Mouse (Mus musculus): ENCODE results near the gene Ms4a6d. TPM values are rescaled to one million over a fixed set of nuclear protein-coding genes. Genes with fewer than 3 reads are reported as not detected.
"Not testable (repeated sequence)": the region's sequence is repeated elsewhere in the genome, so short reads cannot be mapped to it uniquely, and the experiment has no call there.

Gene Ms4a6d
- polyA plus RNA-seq, 1 experiment, result 7.0 TPM

DNA sequence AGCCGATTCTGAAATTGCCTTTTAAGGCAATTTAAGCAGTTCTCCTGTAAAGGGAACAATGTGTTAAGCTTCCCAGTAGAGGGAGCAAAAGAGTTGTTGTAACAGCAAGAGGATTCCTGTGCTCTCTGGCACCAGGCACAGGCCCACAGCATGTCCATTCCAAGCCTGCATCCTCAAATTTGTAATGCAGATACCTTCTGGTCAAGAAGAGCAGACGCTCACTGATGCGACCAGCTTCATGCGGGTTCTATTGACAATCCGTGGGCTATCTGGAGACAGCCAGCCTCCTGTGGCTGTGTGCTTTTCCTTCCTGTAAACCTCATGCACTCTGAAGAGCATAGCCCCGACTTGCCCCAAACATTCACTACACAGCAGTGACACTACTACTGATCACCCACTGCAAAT is 6.9 kb upstream of the Ms4a6d start:
- Histone ChIP-seq H3K4me1 (ENCODE audit: control insufficient read depth, insufficient read depth, insufficient read length, low read length) (no peaks in the 10 kb centered on the region), H3K4me3 (ENCODE audit: insufficient read depth, low read depth, low read length) (no peak overlapping the region), H3K27ac (replicated peaks; ENCODE audit: low read depth, low read length) (no peak overlapping the region)

GRCm38 (mm10) chr19:11608172-11608571 is 3.5 kb upstream of the Ms4a6d start:
- Histone ChIP-seq H3K4me1 (ENCODE audit: control insufficient read depth, insufficient read depth, insufficient read length, low read length) (no peaks in the 10 kb centered on the region), H3K27ac (replicated peaks; ENCODE audit: low read depth, low read length) (no peak overlapping the region), H3K4me3 (ENCODE audit: insufficient read depth, low read depth, low read length) (no peak overlapping the region)

GRCm38 (mm10) chr19:11602026-11602425 is 2.6 kb downstream of the Ms4a6d start:
- no peaks in the 10 kb centered on the region for H3K4me1 ChIP-seq (ENCODE audit: control insufficient read depth, insufficient read depth, insufficient read length, low read length)
- no peak overlapping the region for H3K4me3 ChIP-seq (ENCODE audit: insufficient read depth, low read depth, low read length)
- no peak overlapping the region for H3K27ac ChIP-seq (replicated peaks; ENCODE audit: low read depth, low read length)

DNA sequence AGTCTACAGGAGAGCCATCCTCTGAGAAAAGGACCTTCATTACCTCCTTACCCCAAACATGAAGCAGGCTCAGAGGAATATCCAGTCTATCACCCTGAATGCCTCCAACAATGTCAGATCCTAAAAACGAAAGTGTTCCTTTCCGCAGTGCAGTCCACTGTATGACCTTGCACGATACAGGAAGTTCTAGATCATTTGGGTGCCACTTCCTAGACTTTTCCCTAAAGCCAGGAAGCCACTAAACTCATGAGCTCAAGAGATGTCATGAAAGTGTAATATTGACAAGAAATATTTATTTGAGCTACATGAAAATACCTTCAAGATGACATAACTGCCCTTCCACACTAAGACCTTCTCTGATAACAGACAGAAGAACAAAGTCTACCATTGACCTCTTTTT is 3.3 kb downstream of the Ms4a6d start:
- Histone ChIP-seq H3K27ac (replicated peaks; ENCODE audit: low read depth, low read length) (no peak overlapping the region), H3K4me3 (ENCODE audit: insufficient read depth, low read depth, low read length) (no peak overlapping the region), H3K4me1 (ENCODE audit: control insufficient read depth, insufficient read depth, insufficient read length, low read length) (no peaks in the 10 kb centered on the region)

GRCm38 (mm10) chr19:11589891-11590449 is 14.7 kb downstream of the Ms4a6d start:
- H3K27ac ChIP-seq (replicated peaks; ENCODE audit: low read depth, low read length), result no peak overlapping the region
- no peaks in the 10 kb centered on the region for H3K4me1 ChIP-seq (ENCODE audit: control insufficient read depth, insufficient read depth, insufficient read length, low read length)
- no peak overlapping the region for H3K4me3 ChIP-seq (ENCODE audit: insufficient read depth, low read depth, low read length)

- Histone ChIP-seq H3K4me1 (ENCODE audit: control insufficient read depth, insufficient read depth, insufficient read length, low read length) (no peaks in the 10 kb centered on the region), H3K4me3 (ENCODE audit: insufficient read depth, low read depth, low read length) (no peak overlapping the region), H3K27ac (replicated peaks; ENCODE audit: low read depth, low read length) (no peak overlapping the region)
Observed at GRCm38 (mm10) chr19:11589205-11589604, 15.4 kb downstream of the Ms4a6d start.

- Histone ChIP-seq H3K4me1 (ENCODE audit: control insufficient read depth, insufficient read depth, insufficient read length, low read length) (no peaks in the 10 kb centered on the region), H3K27ac (replicated peaks; ENCODE audit: low read depth, low read length) (no peak overlapping the region), H3K4me3 (ENCODE audit: insufficient read depth, low read depth, low read length) (no peak overlapping the region)
Observed at GRCm38 (mm10) chr19:11574965-11575364, 29.7 kb downstream of the Ms4a6d start.

DNA sequence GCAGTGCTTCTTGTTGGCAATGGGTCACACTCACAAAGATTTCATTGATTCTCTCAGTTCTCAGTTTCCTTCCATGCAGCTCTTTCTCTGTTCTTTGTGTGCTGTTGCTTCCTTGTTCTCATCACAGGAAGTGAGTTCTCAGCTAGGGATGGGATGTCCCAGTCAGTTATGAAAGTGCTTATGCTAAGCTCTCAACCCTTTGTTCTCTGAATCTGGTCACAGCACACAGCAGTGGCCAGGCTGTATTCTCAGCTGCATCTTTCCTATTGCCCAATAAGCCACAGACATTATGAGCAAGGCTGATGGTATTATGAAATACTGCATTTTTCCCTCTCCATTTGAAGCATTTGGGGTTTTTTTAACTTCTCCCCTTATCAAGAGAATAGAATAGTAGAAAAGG is 45.1 kb downstream of the Ms4a6d start:
- H3K27ac ChIP-seq (replicated peaks; ENCODE audit: low read depth, low read length); H3K4me1 ChIP-seq (ENCODE audit: control insufficient read depth, insufficient read depth, insufficient read length, low read length); H3K4me3 ChIP-seq (ENCODE audit: insufficient read depth, low read depth, low read length): not testable (repeated sequence)

GRCm38 (mm10) chr19:11554726-11555125 is 49.9 kb downstream of the Ms4a6d start:
- H3K27ac ChIP-seq (replicated peaks; ENCODE audit: low read depth, low read length), result no peak overlapping the region
- no peak overlapping the region for H3K4me3 ChIP-seq (ENCODE audit: insufficient read depth, low read depth, low read length)
- no peaks in the 10 kb centered on the region for H3K4me1 ChIP-seq (ENCODE audit: control insufficient read depth, insufficient read depth, insufficient read length, low read length)

- no peak overlapping the region for H3K27ac ChIP-seq (replicated peaks; ENCODE audit: low read depth, low read length)
- H3K4me1 ChIP-seq (ENCODE audit: control insufficient read depth, insufficient read depth, insufficient read length, low read length), result no peaks in the 10 kb centered on the region
- no peak overlapping the region for H3K4me3 ChIP-seq (ENCODE audit: insufficient read depth, low read depth, low read length)
Observed at GRCm38 (mm10) chr19:11547911-11548310, 56.7 kb downstream of the Ms4a6d start.

- not testable (repeated sequence) for H3K4me1 ChIP-seq (ENCODE audit: control insufficient read depth, insufficient read depth, insufficient read length, low read length); H3K27ac ChIP-seq (replicated peaks; ENCODE audit: low read depth, low read length); H3K4me3 ChIP-seq (ENCODE audit: insufficient read depth, low read depth, low read length)
Observed at GRCm38 (mm10) chr19:11544383-11544782, 60.3 kb downstream of the Ms4a6d start.

DNA sequence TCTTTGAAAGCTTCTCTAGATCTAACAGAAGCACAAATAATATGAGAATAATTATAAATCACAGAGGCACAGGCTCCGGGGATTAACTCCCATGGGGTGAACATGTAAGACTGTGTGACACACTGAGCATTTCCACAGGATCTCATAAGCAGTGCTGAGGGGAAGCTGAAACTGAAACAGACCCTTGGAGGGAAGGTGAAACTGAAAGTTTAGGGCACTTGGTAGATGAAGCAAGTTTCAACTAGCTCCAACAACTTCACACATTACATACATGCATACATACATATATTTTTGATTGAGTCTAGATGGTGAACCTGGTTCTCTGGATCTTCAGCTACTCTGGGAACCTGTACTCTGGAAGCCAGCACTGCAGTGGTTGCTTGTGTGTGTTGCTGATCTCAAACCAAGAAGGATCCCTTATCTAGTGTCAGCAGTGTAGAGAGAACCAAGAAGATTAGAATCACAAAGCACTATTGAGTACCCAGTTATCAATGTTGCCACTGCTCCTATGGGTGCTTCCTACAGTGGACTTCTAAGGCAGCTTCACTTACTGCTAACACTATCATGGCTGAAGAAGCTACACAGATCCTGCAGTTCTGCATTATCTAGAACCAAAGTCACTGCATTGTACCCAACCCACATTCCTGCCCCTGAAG is 64.4 kb downstream of the Ms4a6d start:
- H3K4me3 ChIP-seq (ENCODE audit: insufficient read depth, low read depth, low read length); H3K4me1 ChIP-seq (ENCODE audit: control insufficient read depth, insufficient read depth, insufficient read length, low read length); H3K27ac ChIP-seq (replicated peaks; ENCODE audit: low read depth, low read length): not testable (repeated sequence)

DNA sequence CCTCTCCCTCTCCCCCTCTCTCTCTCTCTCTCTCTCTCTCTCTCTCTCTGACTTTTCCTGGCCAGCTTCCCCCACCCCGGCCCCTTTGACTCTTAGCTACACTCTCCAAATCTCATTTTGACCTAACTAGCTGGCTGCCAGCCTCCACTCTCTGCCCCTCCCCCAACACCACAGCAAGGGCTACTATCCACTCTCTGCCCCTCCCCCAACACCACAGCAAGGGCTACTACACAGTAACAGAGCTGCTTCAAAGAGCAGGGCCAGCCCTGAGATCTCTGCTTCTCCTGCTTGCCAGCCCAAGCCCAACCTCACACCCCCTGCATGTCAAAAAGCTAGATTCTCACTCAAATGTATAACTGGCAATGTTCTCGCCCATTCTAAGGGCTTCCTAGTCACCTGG is 67.3 kb downstream of the Ms4a6d start:
- no peaks in the 10 kb centered on the region for H3K4me1 ChIP-seq (ENCODE audit: control insufficient read depth, insufficient read depth, insufficient read length, low read length)
- no peak overlapping the region for H3K27ac ChIP-seq (replicated peaks; ENCODE audit: low read depth, low read length)
- H3K4me3 ChIP-seq (ENCODE audit: insufficient read depth, low read depth, low read length), result no peak overlapping the region

Other genes with a start within 250 kb of the Ms4a6d start
- gene Ms4a4a, start 229.3 kb downstream of the Ms4a6d start, polyA plus RNA-seq (2012; ENCODE audit: insufficient read depth, insufficient read length, missing spikeins), result 2.3 TPM in 1 of 2 replicates, not detected in the other
- 0.71 TPM in 1 of 2 replicates, not detected in the other for gene Ms4a4c, start 200.1 kb downstream of the Ms4a6d start, polyA plus RNA-seq (2012; ENCODE audit: insufficient read depth, insufficient read length, missing spikeins)
- not detected in 2 replicates for gene Ms4a4b, start 161.3 kb downstream of the Ms4a6d start, polyA plus RNA-seq (2012; ENCODE audit: insufficient read depth, insufficient read length, missing spikeins)
- gene Ms4a6c, start 135.5 kb downstream of the Ms4a6d start, polyA plus RNA-seq (2012; ENCODE audit: insufficient read depth, insufficient read length, missing spikeins), result 2.7 and 3.9 TPM in 2 replicates
- not detected in 2 replicates for gene Gm8369, start 118.9 kb downstream of the Ms4a6d start, polyA plus RNA-seq (2012; ENCODE audit: insufficient read depth, insufficient read length, missing spikeins)
- gene Ms4a6b, start 88.3 kb downstream of the Ms4a6d start, polyA plus RNA-seq (2012; ENCODE audit: insufficient read depth, insufficient read length, missing spikeins), result 3.9 and 4.5 TPM in 2 replicates
- 5.7 and 7.2 TPM in 2 replicates for gene Ms4a4d, start 68.0 kb downstream of the Ms4a6d start, polyA plus RNA-seq (2012; ENCODE audit: insufficient read depth, insufficient read length, missing spikeins)
- gene Ms4a2, start 18.9 kb upstream of the Ms4a6d start, polyA plus RNA-seq (2012; ENCODE audit: insufficient read depth, insufficient read length, missing spikeins), result not detected in 2 replicates
- gene Ms4a3, start 36.0 kb upstream of the Ms4a6d start, polyA plus RNA-seq (2012; ENCODE audit: insufficient read depth, insufficient read length, missing spikeins), result not detected in 2 replicates
- not detected in 2 replicates for gene Oosp2, start 55.7 kb upstream of the Ms4a6d start, polyA plus RNA-seq (2012; ENCODE audit: insufficient read depth, insufficient read length, missing spikeins)
- not detected in 2 replicates for gene Oosp1, start 86.3 kb upstream of the Ms4a6d start, polyA plus RNA-seq (2012; ENCODE audit: insufficient read depth, insufficient read length, missing spikeins)
- gene Oosp3, start 92.2 kb upstream of the Ms4a6d start, polyA plus RNA-seq (2012; ENCODE audit: insufficient read depth, insufficient read length, missing spikeins), result not detected in 2 replicates
- not detected in 2 replicates for gene Gif, start 142.7 kb upstream of the Ms4a6d start, polyA plus RNA-seq (2012; ENCODE audit: insufficient read depth, insufficient read length, missing spikeins)
- gene Mrpl16, start 165.5 kb upstream of the Ms4a6d start, polyA plus RNA-seq (2012; ENCODE audit: insufficient read depth, insufficient read length, missing spikeins), result 113 and 132 TPM in 2 replicates
- 1.2 and 2.1 TPM in 2 replicates for gene Stx3, start 214.6 kb upstream of the Ms4a6d start, polyA plus RNA-seq (2012; ENCODE audit: insufficient read depth, insufficient read length, missing spikeins)
- not detected in 2 replicates for gene Olfr1417, start 234.4 kb upstream of the Ms4a6d start, polyA plus RNA-seq (2012; ENCODE audit: insufficient read depth, insufficient read length, missing spikeins)